Mouse (Mus musculus): Measurements from ENCODE around the gene Ptpn13.

GRCm38 (mm10) chr5:103464329-103464728, 39.3 kb downstream of the Ptpn13 start:
- no peak for TF ChIP-seq CTCF (IDR thresholded peaks at IDR 0.05; ENCODE audit: low read depth, low read length)
- TF ChIP-seq POLR2A (IDR thresholded peaks at IDR 0.05; ENCODE audit: borderline replicate concordance, low read depth, low read length), result no peak

All from bone marrow macrophage, adult 2 months (primary cell).